Mouse (Mus musculus) E14TG2a.4 (cell line): ENCODE results near the gene Foxn3.

ENCODE experiments used
- H3K27me3 ChIP-seq: 2 replicates; pipeline ENCODE4 v1.6.1; 2014; ENCODE audit warnings: low read length, control low read depth; ENCODE audit not compliant: insufficient read depth
- H3K36me3 ChIP-seq: 2 replicates; pipeline ENCODE4 v1.6.1; 2014; ENCODE audit warnings: low read length, control low read depth; ENCODE audit not compliant: insufficient read depth
- H3K4me1 ChIP-seq: replicated peaks from 2 replicates; pipeline ENCODE4 v1.6.1; 2014; ENCODE audit warnings: low read depth, low read length, control low read depth
- H3K4me3 ChIP-seq: replicated peaks from 2 replicates; pipeline ENCODE4 v1.5.1; 2014; ENCODE audit warnings: mild to moderate bottlenecking, low read length
- H3K9me3 ChIP-seq: 2 replicates; pipeline ENCODE4 v1.6.1; 2014; ENCODE audit warnings: low read length, control low read depth
- CTCF ChIP-seq: conservative IDR thresholded peaks from 2 replicates; pipeline ENCODE4 v1.5.1; 2014; ENCODE audit warnings: low read length
- NANOG ChIP-seq: IDR thresholded peaks from 2 replicates; pipeline ENCODE4 v1.6.1; 2014; ENCODE audit warnings: borderline replicate concordance, low read length, mixed read lengths
- POU5F1 ChIP-seq: IDR thresholded peaks from 2 replicates; pipeline ENCODE4 v1.6.1; 2014; ENCODE audit warnings: low read length, borderline replicate concordance

The Foxn3 gene

DNA sequence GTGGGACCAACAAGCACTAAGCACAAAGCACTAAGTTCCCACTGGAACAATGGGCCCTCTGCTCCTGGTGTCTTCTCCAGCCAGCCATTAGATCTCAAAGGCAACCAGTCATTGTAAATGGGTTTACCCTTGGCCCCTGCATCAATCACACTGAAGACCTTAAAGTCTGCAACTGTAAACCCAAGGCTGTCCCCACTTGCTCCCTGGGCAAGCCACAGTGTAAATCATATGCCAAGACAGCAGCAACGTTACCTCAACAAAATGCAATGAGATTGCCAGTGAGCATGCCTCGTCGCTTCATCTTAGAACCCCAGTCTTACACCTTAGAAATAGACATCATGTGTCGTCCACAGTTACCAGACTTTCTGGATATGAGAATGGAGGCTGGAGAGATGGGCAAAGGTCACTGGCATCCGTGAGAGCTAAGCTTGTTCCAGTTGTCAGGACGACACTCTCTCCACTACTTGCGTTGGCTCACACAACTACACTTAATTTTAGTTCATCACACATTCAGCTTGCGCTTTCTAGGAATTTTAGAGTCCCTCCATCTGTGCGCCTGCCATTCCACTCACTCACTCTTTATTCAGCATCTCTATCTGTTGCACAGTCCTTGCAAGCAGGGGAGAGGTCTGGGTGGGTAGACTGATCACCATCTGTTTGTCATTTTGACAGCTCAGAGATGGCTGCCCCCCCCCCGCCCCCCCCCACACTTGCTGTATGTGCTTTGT is 89.8 kb downstream of the Foxn3 start:
- H3K4me1 ChIP-seq = no peaks in the 10 kb centered on the region
- H3K9me3 ChIP-seq = peaks cover 19% of the 10 kb centered on the region
- no peak overlapping the region for H3K4me3 ChIP-seq
- no peaks in the 10 kb centered on the region for H3K36me3 ChIP-seq
- no peak for TF ChIP-seq NANOG
- no peaks in the 10 kb centered on the region; the same call in 1 of the 2 replicates for H3K27me3 ChIP-seq

- Histone ChIP-seq H3K4me1 (peaks cover 8% of the 10 kb centered on the region), H3K9me3 (peaks cover 7% of the 10 kb centered on the region; the same call in 1 of the 2 replicates), H3K36me3 (no peaks in the 10 kb centered on the region), H3K4me3 (no peak overlapping the region), H3K27me3 (peaks cover 4% of the 10 kb centered on the region; the same call in 1 of the 2 replicates)
- TF ChIP-seq CTCF (no peak), NANOG (no peak), POU5F1 (no peak)
Observed at GRCm38 (mm10) chr12:99471431-99471830, 92.0 kb downstream of the Foxn3 start.

DNA sequence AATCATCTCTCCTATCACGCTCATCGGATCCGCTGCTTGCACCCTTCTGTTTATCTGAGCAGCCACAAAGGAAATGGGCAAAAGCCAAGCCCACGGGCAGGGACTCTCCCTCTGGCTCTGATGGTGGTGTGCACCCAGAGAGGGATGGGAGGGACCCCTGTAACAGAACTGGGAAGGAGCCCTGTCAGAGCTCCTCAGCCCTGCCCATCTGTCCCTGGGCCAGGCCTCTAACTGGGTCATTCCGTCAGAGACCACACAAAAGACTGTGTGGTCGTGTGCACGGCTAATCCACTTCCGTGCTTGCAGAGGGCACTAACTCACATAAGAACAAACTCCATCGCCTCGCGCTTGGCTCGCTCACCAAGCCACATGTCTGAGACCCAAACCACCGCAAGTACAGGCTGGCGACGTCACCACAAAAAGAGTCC is 95.5 kb downstream of the Foxn3 start:
- Histone ChIP-seq H3K4me3 (no peak overlapping the region), H3K4me1 (peaks cover 8% of the 10 kb centered on the region), H3K9me3 (no peaks in the 10 kb centered on the region), H3K27me3 (peaks cover 5% of the 10 kb centered on the region; the same call in 1 of the 2 replicates), H3K36me3 (no peaks in the 10 kb centered on the region)
- TF ChIP-seq NANOG (no peak), POU5F1 (no peak), CTCF (no peak)

DNA sequence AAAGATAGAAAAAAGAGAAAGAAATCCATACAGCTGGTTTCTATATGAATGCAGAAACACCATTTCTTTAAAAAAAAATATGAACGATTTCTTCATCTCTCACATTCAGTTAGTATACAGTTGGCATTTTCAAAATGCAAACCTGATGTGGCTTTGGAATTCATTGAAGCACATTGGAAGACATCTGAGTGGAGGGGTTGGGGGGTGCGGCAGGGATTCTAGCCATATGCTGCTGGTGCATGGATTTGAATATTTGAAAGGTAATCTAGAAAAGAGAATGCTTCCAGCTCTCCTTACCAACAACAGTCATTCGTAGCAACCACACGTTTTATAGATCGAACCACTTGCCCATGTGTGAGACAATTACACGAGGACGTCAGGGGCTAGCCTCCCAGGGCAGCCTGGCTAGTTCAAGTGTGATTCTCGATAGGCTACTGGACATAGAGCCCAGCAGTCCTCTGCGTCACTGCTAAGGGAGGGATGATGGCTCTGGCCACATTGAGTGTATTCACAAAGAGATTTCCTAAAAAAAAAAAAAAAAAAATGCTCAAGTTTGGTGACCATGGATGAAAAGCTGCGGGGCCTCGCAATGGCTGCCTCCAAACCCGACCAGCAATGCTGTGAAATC is 96.0 kb downstream of the Foxn3 start:
- H3K36me3 ChIP-seq = no peaks in the 10 kb centered on the region
- no peak overlapping the region for H3K4me3 ChIP-seq
- peaks cover 8% of the 10 kb centered on the region for H3K4me1 ChIP-seq
- H3K27me3 ChIP-seq = peaks cover 5% of the 10 kb centered on the region; the same call in 1 of the 2 replicates
- H3K9me3 ChIP-seq = no peaks in the 10 kb centered on the region
- no peak for TF ChIP-seq CTCF
- no peak for TF ChIP-seq NANOG

GRCm38 (mm10) chr12:99466426-99466825 is 97.0 kb downstream of the Foxn3 start:
- H3K36me3 ChIP-seq = no peaks in the 10 kb centered on the region
- H3K9me3 ChIP-seq = no peaks in the 10 kb centered on the region
- no peak overlapping the region for H3K4me3 ChIP-seq
- TF ChIP-seq POU5F1 (no peak), NANOG (no peak), CTCF (no peak)
- H3K4me1 ChIP-seq = peaks cover 8% of the 10 kb centered on the region
- peaks cover 5% of the 10 kb centered on the region; the same call in 1 of the 2 replicates for H3K27me3 ChIP-seq

DNA sequence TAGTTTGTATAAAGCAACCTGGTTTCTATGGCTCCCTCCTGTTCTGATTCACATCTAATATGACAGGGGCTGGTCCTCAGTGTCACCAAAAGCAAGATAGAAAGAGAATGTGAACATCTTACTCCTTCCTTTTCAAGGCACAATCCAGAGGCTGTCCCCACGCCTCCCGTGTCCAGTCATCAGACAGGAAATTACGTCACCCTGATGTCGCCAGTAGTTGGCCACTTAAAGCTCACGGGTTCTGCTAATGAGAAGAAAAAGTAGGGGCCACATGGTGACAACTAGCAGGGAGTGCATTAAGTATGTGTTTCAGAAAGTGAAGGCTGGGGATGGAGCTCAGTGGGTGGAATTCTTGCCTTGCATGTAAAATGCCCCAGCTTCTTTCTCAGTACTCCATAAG is 99.1 kb downstream of the Foxn3 start:
- Histone ChIP-seq H3K4me3 (no peak overlapping the region), H3K27me3 (peaks cover 5% of the 10 kb centered on the region; the same call in 1 of the 2 replicates), H3K4me1 (peaks cover 8% of the 10 kb centered on the region), H3K36me3 (no peaks in the 10 kb centered on the region), H3K9me3 (no peaks in the 10 kb centered on the region)
- TF ChIP-seq NANOG (no peak), CTCF (no peak), POU5F1 (no peak)

DNA sequence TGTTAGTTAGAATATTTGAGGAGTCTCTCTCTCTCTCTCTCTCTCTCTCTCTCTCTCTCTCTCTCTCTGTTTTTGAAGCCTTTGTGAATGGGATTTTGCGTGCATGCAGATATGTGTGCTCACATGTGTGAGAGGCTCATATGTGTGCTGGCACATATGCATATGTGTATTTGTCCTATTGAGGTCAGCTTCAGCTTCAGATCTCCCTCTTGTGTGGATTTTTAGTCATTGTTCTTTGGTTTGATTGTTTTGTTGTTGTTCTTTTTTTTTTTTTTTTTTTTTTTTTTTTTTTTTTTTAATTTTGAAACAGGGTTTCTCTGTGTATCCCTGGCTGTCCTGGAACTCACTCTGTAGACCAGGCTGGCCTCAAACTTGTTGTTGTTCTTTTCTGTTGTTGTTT is 100.5 kb downstream of the Foxn3 start:
- Histone ChIP-seq H3K36me3 (no peaks in the 10 kb centered on the region), H3K4me3 (no peak overlapping the region), H3K4me1 (peaks cover 5% of the 10 kb centered on the region), H3K27me3 (peaks cover 5% of the 10 kb centered on the region; the same call in 1 of the 2 replicates), H3K9me3 (no peaks in the 10 kb centered on the region)
- no peak for TF ChIP-seq POU5F1
- no peak for TF ChIP-seq NANOG
- no peak for TF ChIP-seq CTCF

- Histone ChIP-seq H3K4me1 (no peaks in the 10 kb centered on the region), H3K27me3 (peaks cover 5% of the 10 kb centered on the region; the same call in 1 of the 2 replicates), H3K36me3 (no peaks in the 10 kb centered on the region), H3K9me3 (no peaks in the 10 kb centered on the region), H3K4me3 (no peak overlapping the region)
- no peak for TF ChIP-seq NANOG
- no peak for TF ChIP-seq POU5F1
- TF ChIP-seq CTCF = no peak
Observed at GRCm38 (mm10) chr12:99462302-99462701, 101.1 kb downstream of the Foxn3 start.
